Mouse (Mus musculus) heart, adult 8-10 months (tissue): ENCODE measurements around the gene Tcf7. TPM values are rescaled to one million over a fixed set of nuclear protein-coding genes. Genes with fewer than 3 reads are reported as not detected.

Source experiments
- DNase-seq: peaks from one replicate; pipeline ENCODE4 v3.0.0; 2022; ENCODE audit warnings: low spot score
- total RNA-seq, 4 experiments: library from RNA; stranded (reverse); gene quantifications; 2 replicates each; pipeline ENCODE4 v1.2.4; 2022

The Tcf7 gene
- 1 to 10 TPM in 1 of 4 experiments, under 1 TPM in 3; 0.44 to 1.0 (median 0.83) TPM for total RNA-seq

DNA sequence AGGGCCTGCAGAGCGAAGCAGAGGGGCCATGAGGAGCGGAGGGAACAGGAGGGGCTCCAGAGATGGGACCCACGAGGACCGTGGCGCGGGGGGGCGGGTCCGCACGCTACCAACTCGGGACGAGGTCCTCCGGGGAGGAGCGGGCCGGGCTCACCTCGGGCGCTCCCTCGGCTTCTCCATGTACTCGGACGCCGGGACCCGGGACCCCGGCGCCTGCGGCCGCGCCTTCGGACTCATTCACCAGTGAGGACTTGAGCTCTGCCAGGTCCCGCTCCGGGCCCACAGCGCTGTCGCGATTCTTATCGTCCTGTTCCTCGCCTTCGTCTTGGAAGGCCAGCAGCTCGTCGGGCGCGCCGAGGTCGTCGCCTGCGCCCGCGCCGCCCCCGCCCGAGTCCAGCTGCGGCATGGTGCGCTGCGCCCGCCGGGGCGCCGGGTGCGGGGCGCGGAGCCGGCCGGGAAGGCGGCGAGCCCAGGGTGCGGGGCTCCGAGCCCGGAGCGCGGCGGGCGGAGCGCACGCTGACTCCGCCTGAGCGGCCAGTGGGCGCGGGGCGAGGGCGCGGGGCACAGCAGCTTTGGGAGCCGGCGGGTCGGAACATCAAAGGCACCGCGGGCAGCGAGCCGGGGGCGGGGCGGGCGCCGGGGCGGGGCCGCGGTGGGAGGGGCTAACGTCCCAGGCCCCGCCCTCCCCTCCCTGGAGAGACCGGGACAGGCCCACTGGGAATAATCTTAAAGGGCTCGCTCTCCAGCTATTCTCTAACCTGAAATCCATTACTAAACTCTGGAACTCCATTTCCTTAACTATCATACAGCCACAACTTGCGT, at the start of gene Tcf7:
Gene Tcf7, minus strand, starts transcription at position 241 of the 822 bp plus-strand sequence.
- no peak for DNase-seq

- DNase-seq, result no peak
Measured at GRCm38 (mm10) chr11:52327313-52327712, 44.5 kb upstream of the Tcf7 start.

DNA sequence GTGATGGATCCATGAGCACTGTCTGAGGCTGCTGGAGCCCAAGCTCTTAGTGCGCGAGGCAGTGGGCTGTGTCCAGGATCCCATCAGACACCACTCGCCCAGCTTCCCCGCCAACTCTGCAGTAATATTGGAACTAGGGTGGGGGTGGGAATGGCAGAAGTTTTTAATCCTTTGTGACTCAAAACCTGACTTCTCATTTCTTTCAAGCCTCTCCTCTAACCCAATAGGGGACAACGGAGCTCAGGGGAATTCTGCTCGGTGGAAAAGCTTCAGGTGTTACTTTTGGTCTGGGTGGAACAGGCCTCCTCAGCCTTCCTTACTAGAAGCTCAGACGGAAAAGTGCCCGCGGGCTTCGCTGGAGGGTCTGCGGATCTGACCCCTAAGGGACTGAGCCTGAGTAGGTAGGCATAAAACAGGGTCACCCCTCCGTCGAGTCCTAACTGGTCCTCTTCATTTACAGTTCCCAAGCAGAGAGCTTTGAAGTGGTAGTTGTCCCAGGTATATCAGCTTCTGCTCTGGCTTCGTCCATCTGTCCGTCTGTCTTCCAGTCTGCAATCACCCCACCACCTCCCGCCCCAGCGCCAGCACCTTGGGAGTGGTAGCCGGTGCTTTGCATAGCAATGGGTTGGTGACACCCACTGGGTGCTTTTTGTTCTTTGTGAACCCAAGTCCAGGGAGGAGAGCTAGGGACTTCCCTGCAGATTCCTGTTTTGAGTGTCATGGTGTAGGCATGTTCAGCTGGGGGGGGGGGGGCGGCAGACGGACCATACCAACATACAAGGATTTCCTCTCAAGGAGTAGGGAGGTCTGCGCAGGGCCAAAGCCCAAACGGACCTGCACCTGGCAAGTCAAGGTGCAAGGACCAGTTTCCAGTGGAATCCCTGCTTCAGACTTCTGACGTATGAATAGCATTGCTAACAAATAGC, 41.9 kb upstream of the Tcf7 start:
- no peak for DNase-seq

DNA sequence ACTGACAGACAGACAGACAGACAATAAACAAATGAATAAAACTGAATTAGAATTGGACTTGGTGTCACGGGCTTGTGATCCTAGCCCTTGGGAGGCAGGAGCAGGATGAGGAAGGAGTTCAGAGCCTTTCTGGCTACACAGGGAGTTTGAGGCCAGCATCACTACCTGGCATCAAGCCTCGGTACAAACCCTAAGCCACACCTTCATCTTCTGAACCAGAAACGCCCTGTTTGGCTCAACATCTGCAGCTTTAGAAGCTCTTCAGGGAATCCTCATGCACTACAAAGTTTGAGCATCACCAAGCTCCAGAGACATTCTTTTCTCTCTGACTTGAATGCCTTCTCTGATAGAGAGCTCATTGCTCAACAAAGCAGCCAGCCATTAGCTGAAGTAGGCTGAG, 38.7 kb upstream of the Tcf7 start:
- no peak for DNase-seq

DNA sequence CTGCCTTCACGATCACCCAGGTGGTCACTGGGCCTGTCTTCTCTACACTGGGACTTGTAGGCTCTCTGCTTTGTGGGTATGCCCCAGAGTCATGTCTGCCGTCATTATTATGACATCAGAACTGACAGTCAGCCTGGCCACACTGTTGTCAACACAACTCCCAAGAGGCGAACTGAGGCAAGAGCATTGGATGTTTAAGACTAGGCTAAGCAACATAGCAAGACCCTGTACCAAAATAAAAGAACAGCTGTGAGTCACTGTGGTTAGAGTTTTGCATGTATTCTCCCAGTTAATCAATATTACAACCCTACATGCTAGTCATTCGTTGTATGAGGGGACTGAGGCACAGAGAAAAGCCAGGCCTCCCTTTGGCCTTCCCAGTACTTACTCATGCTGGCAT, 37.7 kb upstream of the Tcf7 start:
- DNase-seq, result no peak

- DNase-seq, result no peak
Measured at GRCm38 (mm10) chr11:52319664-52320063, 36.9 kb upstream of the Tcf7 start.

DNA sequence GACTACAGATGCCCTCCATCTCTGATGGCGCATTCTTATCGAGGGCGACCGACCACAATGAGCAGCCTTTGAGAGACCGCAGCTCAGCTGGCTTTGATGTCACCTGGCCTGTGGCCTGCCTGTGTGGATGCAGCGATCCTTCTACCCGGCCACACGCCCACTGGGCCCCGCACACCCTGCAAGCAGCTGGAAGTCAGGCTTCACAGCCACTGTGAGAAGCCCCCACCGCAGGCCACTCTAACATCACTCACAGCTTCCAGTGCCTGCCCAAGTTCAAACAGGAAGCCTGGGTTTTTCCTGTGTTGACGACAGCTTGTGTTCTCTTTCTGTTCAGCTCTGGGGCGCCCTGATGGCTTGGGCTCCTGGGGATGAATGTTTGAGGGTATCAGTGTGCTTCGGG, 35.6 kb upstream of the Tcf7 start:
- no peak for DNase-seq

DNA sequence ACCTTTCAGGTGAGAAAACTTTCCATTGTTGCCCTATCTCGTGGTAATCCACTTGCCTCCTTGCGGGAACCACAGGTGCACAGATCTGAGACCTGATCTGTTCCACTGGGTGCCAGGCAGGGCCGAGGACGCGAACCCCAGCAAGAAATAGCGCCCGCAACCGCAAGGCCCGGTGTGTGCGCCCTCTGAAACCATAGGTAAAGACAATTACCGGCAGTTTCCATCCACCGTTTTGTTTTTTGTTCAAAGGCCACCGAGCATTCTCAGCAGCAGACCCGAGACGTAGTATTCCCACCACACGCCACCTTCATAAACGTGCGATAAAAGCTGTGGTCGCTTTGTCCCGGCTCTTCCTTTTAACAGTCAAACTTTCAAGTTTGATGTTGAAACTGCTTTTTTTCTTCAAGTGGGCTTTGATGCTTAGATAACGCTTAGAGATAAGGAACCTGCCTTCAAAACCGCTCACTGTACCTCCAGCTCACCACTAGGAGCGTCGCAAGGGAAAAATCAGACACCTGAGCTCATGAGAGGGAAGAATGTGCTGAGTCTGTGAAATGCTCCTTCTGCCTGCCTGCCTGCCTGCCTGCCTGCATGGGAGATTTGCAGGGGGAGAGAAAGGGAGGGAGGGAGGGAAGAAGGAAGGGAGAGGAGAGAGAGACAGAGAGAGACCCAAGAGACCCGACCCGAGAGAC, 31.4 kb upstream of the Tcf7 start:
- no peak for DNase-seq

DNA sequence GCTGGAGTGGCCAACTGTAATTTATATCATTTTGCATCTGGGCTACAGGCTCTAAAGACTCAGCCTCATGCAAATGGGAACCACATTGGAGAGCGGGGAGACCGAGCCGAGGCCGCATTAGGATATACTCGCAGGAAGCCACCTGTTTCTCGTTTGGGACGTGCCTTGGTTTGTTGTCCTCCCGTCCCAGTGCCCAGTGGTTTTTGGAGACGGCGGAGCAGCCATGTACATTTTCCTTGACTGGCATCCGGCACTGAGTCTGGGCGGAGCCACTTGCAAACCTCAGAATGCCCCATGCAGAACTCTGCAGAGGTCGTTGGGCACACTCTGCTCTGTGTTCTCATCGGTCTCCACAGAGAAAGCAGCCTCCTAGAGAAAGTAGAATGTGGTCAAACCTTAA, 27.9 kb upstream of the Tcf7 start:
- no peak for DNase-seq

GRCm38 (mm10) chr11:52309487-52309886, 26.7 kb upstream of the Tcf7 start:
- DNase-seq, result no peak

DNA sequence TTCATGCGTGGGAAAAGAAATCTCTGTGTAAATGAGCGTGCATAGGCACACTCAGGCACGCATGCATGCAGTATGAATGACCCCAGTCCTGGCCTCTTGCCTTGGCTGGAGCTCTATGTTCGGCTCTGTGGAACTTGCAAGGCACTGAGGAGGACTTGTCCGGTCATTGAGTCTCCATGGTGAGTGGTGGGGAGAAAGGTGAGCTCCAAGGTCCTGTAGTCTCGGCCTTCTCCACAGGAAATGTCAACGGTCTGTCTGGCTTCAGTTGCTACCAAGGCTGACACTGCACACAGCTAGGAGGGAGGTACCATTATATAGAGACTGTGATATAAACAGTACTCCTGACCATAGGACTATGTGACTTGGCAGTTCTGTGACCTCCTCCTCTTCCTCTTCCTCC, 23.6 kb upstream of the Tcf7 start:
- DNase-seq, result no peak

DNA sequence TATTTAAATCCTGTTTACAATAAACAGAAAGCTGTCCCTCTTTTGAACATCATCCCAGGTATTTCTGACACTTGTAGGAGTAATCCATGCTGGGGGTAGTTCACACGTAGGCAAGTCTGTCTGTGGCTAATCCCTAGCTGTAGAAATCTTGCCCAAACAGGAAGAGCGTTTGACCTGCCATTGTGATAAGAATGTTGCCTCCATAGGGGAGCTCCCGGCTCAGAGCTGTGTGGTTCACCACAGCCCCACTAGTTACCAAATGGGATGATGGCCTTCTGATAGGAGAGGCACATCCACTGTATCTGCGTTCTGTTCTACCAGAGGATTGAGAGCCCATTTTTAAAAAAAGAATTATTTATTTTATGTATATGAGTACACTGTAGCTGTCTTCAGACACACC, 22.5 kb upstream of the Tcf7 start:
- DNase-seq, result no peak

DNA sequence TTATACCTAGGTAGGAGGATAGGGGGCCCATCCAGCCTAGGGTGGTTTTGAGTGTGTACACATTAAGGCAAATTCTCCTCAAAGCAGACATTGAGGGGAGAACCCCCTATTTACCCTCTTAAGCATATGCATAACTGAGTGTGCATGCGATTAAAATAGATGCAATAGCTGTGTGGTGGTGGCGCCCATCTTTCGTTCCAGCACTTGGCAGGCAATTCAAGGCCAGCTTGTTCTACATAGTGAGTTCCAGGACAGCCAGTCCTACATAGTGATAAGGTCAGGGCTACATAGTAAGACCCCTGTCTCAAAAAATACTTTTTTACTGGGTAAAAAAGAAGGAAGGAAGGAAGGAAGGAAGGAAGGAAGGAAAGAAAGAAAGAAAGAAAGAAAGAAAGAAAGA, 19.9 kb upstream of the Tcf7 start:
- no peak for DNase-seq

- no peak for DNase-seq
Measured at GRCm38 (mm10) chr11:52299687-52300086, 16.9 kb upstream of the Tcf7 start.

- no peak for DNase-seq
Measured at GRCm38 (mm10) chr11:52298955-52299354, 16.1 kb upstream of the Tcf7 start.

DNA sequence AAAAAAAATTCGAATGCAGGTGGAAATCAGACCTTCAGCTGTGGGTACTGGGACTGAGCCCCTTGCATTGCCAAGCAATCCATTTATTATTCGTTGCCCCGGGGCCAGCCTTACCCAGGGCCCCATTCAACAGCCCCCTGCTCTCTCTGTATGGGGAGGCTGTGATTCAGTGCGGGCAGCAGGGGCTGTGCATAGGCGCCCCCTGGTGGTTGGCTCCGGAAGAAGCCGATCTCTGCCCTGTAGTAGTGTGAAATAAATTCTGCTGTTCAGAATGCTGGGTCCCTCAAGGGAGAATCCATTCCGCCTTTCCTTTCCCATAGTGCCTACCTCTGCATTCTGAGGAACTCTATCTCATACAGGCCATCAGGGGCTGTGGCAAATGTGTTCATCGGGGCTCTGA, 14.5 kb upstream of the Tcf7 start:
- DNase-seq, result peak; percentile 58

GRCm38 (mm10) chr11:52294103-52294502, 11.3 kb upstream of the Tcf7 start:
- no peak for DNase-seq

DNA sequence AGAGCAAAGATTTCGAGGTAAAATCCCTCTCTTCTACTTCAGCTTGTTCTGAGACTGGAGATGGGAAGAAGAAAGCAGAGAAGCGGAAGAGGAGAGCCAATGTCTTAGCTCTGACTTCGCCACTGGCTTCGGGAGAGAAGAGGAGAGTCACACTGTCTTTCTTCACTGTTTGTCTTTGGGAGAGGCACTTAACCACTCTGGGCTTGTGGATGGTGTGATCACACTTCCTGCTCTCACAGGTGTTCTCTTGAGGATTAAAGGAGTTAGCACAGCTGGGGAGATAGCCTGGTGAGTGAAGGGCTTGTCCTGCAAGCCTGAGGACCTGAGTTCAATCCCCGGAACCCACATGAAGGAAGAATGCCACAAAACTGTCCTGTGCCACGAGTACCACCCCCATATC, 10.1 kb upstream of the Tcf7 start:
- no peak for DNase-seq

GRCm38 (mm10) chr11:52292346-52292745, 9.5 kb upstream of the Tcf7 start:
- no peak for DNase-seq

- DNase-seq, result no peak
Measured at GRCm38 (mm10) chr11:52286958-52287305, 4.1 kb upstream of the Tcf7 start.

DNA sequence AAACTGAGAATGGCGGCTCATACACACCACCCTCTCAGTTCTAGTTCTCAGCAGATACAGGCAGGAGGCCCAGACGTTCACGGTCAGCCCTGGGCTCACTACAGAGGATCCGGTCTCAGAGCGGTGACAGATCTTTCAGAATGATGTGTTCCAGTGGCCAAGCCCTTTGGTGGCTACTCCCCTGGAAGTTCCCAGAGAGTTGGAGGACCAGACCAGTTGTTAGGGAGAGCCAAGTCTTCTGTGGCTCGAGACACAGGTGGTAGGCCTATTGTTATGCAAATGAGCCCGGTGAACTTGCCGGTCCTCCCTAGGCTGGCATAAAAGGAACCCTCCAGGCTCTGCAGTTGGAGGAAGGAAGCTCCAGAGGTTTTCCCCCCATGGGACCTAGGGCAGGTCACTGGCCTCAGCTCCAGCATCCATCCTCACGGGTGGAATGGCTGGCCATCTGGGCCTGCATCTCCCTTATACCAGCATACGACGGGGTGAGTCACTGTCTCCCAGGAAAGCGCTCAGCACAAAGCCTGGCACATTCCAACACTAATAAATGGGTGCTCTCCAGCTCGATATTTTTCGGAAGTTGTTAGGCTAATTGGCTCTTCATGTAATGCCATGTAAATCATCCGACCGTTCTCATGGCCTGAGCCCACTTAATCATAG, 3.6 kb upstream of the Tcf7 start:
- no peak for DNase-seq
